Mouse (Mus musculus): Measurements from ENCODE around the gene AI413582. TPM values are rescaled to one million over a fixed set of nuclear protein-coding genes. Genes with fewer than 3 reads are reported as not detected.
A peak's percentile ranks its signal among the peaks of the same experiment; 100 is the strongest.

The AI413582 gene
- polyA plus RNA-seq (2014; fragmentation: Nextera tagmentation; extraction: Ambion mirVana): 13.3 and 16.7 TPM in 2 replicates

GRCm38 (mm10) chr17:27565163-27565941 is at the start of gene AI413582:
Gene AI413582 (minus strand): TSS chr17:27565756.
- no peaks in the 10 kb centered on the region for H3K9me3 ChIP-seq (replicated peaks; ENCODE audit: control insufficient read depth, low read length)
- no peaks in the 10 kb centered on the region for H3K27me3 ChIP-seq (ENCODE audit: control insufficient read depth, insufficient read depth, low read length)
- under 1% methylated on average over 52 of the region's 58 CpGs for WGBS
- H3K4me2 ChIP-seq (ENCODE audit: low read depth, low read length): peak within 1 kb of the TSS; percentile 91
- H3K4me3 ChIP-seq (ENCODE audit: low read depth, low read length): peak within 1 kb of the TSS; percentile 59
- no peak within 1 kb of the TSS; the same call in 1 of the 2 replicates for H3K27ac ChIP-seq (replicated peaks; ENCODE audit: low read depth, low read length)
- peaks cover 5% of the 10 kb centered on the region for H3K4me1 ChIP-seq (ENCODE audit: control insufficient read depth, insufficient read depth, low read length)
- ATAC-seq (replicated peaks; ENCODE audit: insufficient number of reproducible peaks, low FRiP score, low TSS enrichment, low read depth): peak; percentile 87
- H3K9ac ChIP-seq (replicated peaks; ENCODE audit: low read length): peak within 1 kb of the TSS; percentile 77
- H3K36me3 ChIP-seq (replicated peaks; ENCODE audit: control insufficient read depth, insufficient read depth, low read depth, low read length): no peaks in the 10 kb centered on the region
- DNase-seq (ENCODE audit: low spot score): peak; percentile 95

DNA sequence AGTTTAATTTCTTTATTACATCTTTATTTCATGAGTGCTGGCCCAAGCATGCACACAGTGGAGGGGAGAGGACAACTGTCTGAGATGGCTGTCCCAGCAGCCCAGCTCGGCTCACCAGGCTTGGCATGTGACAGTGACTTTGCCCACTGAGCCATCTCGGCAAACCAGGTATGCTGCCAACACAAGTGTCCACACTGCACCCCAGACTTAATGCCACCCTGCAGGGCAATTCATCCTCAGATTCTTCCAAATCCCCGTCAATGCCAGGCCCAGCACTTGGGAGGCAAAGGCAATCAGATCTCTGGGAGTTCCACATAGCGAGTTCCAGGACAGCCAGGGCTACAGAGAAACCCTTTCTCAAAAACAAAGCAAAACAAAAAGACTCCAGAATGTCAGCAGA is 47.5 kb upstream of the AI413582 start:
- H3K4me3 ChIP-seq (ENCODE audit: low read depth, low read length): no peak overlapping the region
- no peaks in the 10 kb centered on the region for H3K4me1 ChIP-seq (ENCODE audit: control insufficient read depth, insufficient read depth, low read length)
- H3K9ac ChIP-seq (replicated peaks; ENCODE audit: low read length): no peak overlapping the region
- no peaks in the 10 kb centered on the region for H3K9me3 ChIP-seq (replicated peaks; ENCODE audit: control insufficient read depth, low read length)
- no peak overlapping the region for H3K27ac ChIP-seq (replicated peaks; ENCODE audit: low read depth, low read length)
- ATAC-seq (replicated peaks; ENCODE audit: insufficient number of reproducible peaks, low FRiP score, low TSS enrichment, low read depth) (no peak), DNase-seq (ENCODE audit: low spot score) (no peak)
- WGBS: 81% methylated on average over 4 of the region's 4 CpGs
- H3K27me3 ChIP-seq (ENCODE audit: control insufficient read depth, insufficient read depth, low read length): no peaks in the 10 kb centered on the region
- H3K4me2 ChIP-seq (ENCODE audit: low read depth, low read length): no peak overlapping the region
- peaks cover 2% of the 10 kb centered on the region for H3K36me3 ChIP-seq (replicated peaks; ENCODE audit: control insufficient read depth, insufficient read depth, low read depth, low read length)

GRCm38 (mm10) chr17:27611994-27612393 is 46.4 kb upstream of the AI413582 start:
- Histone ChIP-seq H3K9me3 (replicated peaks; ENCODE audit: control insufficient read depth, low read length) (no peaks in the 10 kb centered on the region), H3K4me3 (ENCODE audit: low read depth, low read length) (no peak overlapping the region), H3K27ac (replicated peaks; ENCODE audit: low read depth, low read length) (no peak overlapping the region), H3K4me2 (ENCODE audit: low read depth, low read length) (no peak overlapping the region), H3K9ac (replicated peaks; ENCODE audit: low read length) (no peak overlapping the region), H3K4me1 (ENCODE audit: control insufficient read depth, insufficient read depth, low read length) (no peaks in the 10 kb centered on the region), H3K36me3 (replicated peaks; ENCODE audit: control insufficient read depth, insufficient read depth, low read depth, low read length) (peaks cover 2% of the 10 kb centered on the region), H3K27me3 (ENCODE audit: control insufficient read depth, insufficient read depth, low read length) (no peaks in the 10 kb centered on the region)
- no peak for DNase-seq (ENCODE audit: low spot score)
- 93% methylated on average over 5 of the region's 5 CpGs for WGBS
- ATAC-seq (replicated peaks; ENCODE audit: insufficient number of reproducible peaks, low FRiP score, low TSS enrichment, low read depth): no peak

- no peak overlapping the region for H3K9ac ChIP-seq (replicated peaks; ENCODE audit: low read length)
- H3K9me3 ChIP-seq (replicated peaks; ENCODE audit: control insufficient read depth, low read length): no peaks in the 10 kb centered on the region
- no peak overlapping the region for H3K27ac ChIP-seq (replicated peaks; ENCODE audit: low read depth, low read length)
These were observed 45.9 kb upstream of the AI413582 start for GRCm38 (mm10) chr17:27611519-27611884.

DNA sequence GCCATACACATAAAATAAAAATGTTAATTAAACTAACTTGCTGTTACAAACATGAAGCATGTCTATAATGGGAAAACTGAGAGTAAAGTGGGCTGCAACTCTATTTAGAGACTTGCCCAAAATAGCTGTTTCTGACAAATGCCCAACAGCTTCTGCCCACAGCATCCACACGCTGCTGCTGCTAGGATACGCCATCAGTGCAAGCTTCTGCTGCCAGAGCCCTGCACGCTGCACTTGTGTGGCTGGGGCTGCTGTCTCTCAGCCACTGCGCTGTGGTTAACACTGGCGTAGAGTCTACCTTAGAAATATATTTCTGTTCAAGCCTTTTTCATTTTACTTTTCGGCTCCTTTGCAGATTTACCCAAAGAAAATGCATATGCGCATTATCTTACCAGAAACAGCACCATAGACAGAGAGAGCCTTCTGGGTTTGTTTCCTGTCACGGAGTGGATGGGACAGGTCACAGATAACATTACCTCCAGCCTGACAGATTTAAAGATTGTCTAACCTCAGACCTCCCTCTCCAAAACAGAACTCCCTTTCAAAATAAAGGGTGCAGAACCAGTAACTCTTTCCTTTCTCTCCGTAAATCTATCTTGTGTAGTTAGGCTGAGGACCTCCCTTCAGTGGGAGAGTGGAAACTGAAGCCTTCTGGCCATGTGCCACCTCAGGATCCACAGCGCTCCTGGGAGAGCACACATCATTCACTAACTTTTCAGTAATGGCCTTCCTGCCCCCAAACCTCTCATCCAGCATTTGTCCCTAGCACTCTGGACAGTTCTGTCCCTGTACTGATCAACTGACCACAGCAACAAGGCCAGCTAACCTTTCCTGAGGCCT is 45.3 kb upstream of the AI413582 start:
- Histone ChIP-seq H3K4me1 (ENCODE audit: control insufficient read depth, insufficient read depth, low read length) (no peaks in the 10 kb centered on the region), H3K9ac (replicated peaks; ENCODE audit: low read length) (no peak overlapping the region), H3K9me3 (replicated peaks; ENCODE audit: control insufficient read depth, low read length) (no peaks in the 10 kb centered on the region), H3K27ac (replicated peaks; ENCODE audit: low read depth, low read length) (no peak overlapping the region), H3K27me3 (ENCODE audit: control insufficient read depth, insufficient read depth, low read length) (no peaks in the 10 kb centered on the region), H3K4me3 (ENCODE audit: low read depth, low read length) (no peak overlapping the region), H3K4me2 (ENCODE audit: low read depth, low read length) (no peak overlapping the region), H3K36me3 (replicated peaks; ENCODE audit: control insufficient read depth, insufficient read depth, low read depth, low read length) (peaks cover 2% of the 10 kb centered on the region; the same call in 1 of the 2 replicates)
- DNase-seq (ENCODE audit: low spot score) (no peak), ATAC-seq (replicated peaks; ENCODE audit: insufficient number of reproducible peaks, low FRiP score, low TSS enrichment, low read depth) (no peak)
- WGBS: 89% methylated on average over 10 of the region's 10 CpGs

More at GRCm38 (mm10) chr17:27611519-27611884, 45.9 kb upstream of the AI413582 start:
- no peaks in the 10 kb centered on the region for H3K27me3 ChIP-seq (ENCODE audit: control insufficient read depth, insufficient read depth, low read length)
- H3K36me3 ChIP-seq (replicated peaks; ENCODE audit: control insufficient read depth, insufficient read depth, low read depth, low read length): peaks cover 2% of the 10 kb centered on the region
- WGBS: 55% methylated on average over 3 of the region's 3 CpGs
- H3K4me2 ChIP-seq (ENCODE audit: low read depth, low read length): no peak overlapping the region
- ATAC-seq (replicated peaks; ENCODE audit: insufficient number of reproducible peaks, low FRiP score, low TSS enrichment, low read depth): no peak
- no peak for DNase-seq (ENCODE audit: low spot score)
- no peaks in the 10 kb centered on the region for H3K4me1 ChIP-seq (ENCODE audit: control insufficient read depth, insufficient read depth, low read length)
- no peak overlapping the region for H3K4me3 ChIP-seq (ENCODE audit: low read depth, low read length)

GRCm38 (mm10) chr17:27609576-27609975 is 44.0 kb upstream of the AI413582 start:
- H3K9ac ChIP-seq (replicated peaks; ENCODE audit: low read length): no peak overlapping the region
- no peak overlapping the region for H3K27ac ChIP-seq (replicated peaks; ENCODE audit: low read depth, low read length)
- H3K36me3 ChIP-seq (replicated peaks; ENCODE audit: control insufficient read depth, insufficient read depth, low read depth, low read length): peaks cover 2% of the 10 kb centered on the region; the same call in 1 of the 2 replicates
- no peak overlapping the region for H3K4me2 ChIP-seq (ENCODE audit: low read depth, low read length)
- H3K27me3 ChIP-seq (ENCODE audit: control insufficient read depth, insufficient read depth, low read length): no peaks in the 10 kb centered on the region
- no peaks in the 10 kb centered on the region for H3K4me1 ChIP-seq (ENCODE audit: control insufficient read depth, insufficient read depth, low read length)
- DNase-seq (ENCODE audit: low spot score) (no peak), ATAC-seq (replicated peaks; ENCODE audit: insufficient number of reproducible peaks, low FRiP score, low TSS enrichment, low read depth) (no peak)
- 89% methylated on average over 7 of the region's 7 CpGs for WGBS
- H3K4me3 ChIP-seq (ENCODE audit: low read depth, low read length): no peak overlapping the region
- no peaks in the 10 kb centered on the region for H3K9me3 ChIP-seq (replicated peaks; ENCODE audit: control insufficient read depth, low read length)

- DNase-seq (ENCODE audit: low spot score) (no peak), ATAC-seq (replicated peaks; ENCODE audit: insufficient number of reproducible peaks, low FRiP score, low TSS enrichment, low read depth) (no peak)
- H3K4me2 ChIP-seq (ENCODE audit: low read depth, low read length): no peak overlapping the region
- no peaks in the 10 kb centered on the region for H3K4me1 ChIP-seq (ENCODE audit: control insufficient read depth, insufficient read depth, low read length)
- peaks cover 2% of the 10 kb centered on the region; the same call in 1 of the 2 replicates for H3K36me3 ChIP-seq (replicated peaks; ENCODE audit: control insufficient read depth, insufficient read depth, low read depth, low read length)
- H3K27me3 ChIP-seq (ENCODE audit: control insufficient read depth, insufficient read depth, low read length): no peaks in the 10 kb centered on the region
- H3K9me3 ChIP-seq (replicated peaks; ENCODE audit: control insufficient read depth, low read length): no peaks in the 10 kb centered on the region
- H3K9ac ChIP-seq (replicated peaks; ENCODE audit: low read length): no peak overlapping the region
- no peak overlapping the region for H3K27ac ChIP-seq (replicated peaks; ENCODE audit: low read depth, low read length)
- H3K4me3 ChIP-seq (ENCODE audit: low read depth, low read length): no peak overlapping the region
- 84% methylated on average over 21 of the region's 21 CpGs for WGBS
These were observed 38.1 kb upstream of the AI413582 start for GRCm38 (mm10) chr17:27603522-27604234.
